Mouse (Mus musculus): ENCODE data around the gene Osgep.
"Not testable (repeated sequence)": the region's sequence is repeated elsewhere in the genome, so short reads cannot be mapped to it uniquely, and the experiment has no call there.

Osgep gene

GRCm38 (mm10) chr14:50891621-50892020 lies 33.1 kb downstream of the Osgep start:
- no peak for DNase-seq (ENCODE audit: low spot score in 2 of 2)

DNA sequence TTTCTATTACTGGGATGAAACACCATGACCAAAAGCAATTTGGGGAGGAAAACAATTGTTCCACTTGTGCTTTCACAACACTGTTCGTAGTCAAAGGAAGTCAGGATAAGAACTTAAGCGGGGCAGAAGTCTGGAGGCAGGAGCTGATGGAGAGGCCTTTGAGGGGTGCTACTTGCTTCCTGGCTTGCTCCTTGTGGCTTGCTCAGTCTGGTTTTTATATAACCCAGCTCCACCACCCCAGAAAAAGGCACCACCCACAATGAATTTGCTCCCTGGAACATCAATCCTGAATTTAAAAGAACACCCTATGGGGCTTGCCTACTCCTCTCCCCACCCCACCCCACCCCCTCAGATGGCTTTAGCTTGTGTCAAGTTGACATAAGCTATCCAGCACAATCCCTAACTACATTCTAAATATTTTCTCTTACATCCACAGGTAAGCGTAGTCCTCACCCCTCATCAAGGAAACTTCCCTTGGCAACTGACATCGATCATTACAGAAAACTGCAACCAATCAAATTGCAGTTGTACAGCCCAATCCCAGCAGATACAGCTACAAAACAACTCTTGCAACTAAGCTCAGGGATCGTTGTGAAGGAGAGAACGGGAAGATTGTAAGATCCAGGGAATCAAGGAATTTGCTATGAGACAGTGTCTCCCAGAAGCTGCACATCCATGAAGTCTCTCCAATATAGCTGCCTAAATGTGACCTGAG lies 48.3 kb downstream of the Osgep start:
- DNase-seq (ENCODE audit: low spot score in 2 of 2): no peak

GRCm38 (mm10) chr14:50875591-50876230 lies 49.0 kb downstream of the Osgep start:
- no peak for DNase-seq (ENCODE audit: low spot score in 2 of 2)

GRCm38 (mm10) chr14:50875175-50875574 lies 49.5 kb downstream of the Osgep start:
- no peak for DNase-seq (ENCODE audit: low spot score in 2 of 2)

- no peak for DNase-seq (ENCODE audit: low spot score in 2 of 2)
These were observed 53.4 kb downstream of the Osgep start for GRCm38 (mm10) chr14:50871284-50871683.

- no peak for DNase-seq (ENCODE audit: low spot score in 2 of 2)
These were observed 53.9 kb downstream of the Osgep start for GRCm38 (mm10) chr14:50870805-50871143.

GRCm38 (mm10) chr14:50869889-50870804 lies 54.5 kb downstream of the Osgep start, which contains the start of gene Tep1:
Tep1 (minus strand) TSS chr14:50870560.
- DNase-seq (ENCODE audit: low spot score in 2 of 2): peak; percentile 47 to 62

- DNase-seq (ENCODE audit: low spot score in 2 of 2): no peak
These were observed 56.0 kb downstream of the Osgep start for GRCm38 (mm10) chr14:50868656-50869055.

DNA sequence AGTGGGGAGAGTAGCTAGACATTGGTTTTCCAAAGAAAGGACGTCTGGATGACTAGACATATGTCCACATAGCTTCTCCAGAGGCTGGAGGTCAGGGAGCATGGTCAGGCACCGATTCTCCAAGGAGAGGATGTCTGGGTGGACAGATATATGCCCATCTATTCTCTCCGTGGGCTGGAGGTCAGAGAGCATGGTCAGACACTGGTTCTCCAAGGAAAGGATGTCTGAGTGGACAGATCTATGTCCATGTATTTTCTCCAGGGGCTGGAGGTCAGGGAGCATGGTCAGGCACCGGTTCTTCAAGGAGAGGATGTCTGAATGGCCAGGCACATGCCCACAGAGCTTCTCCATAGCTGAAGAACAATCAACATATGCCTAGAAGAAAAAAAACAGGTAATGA lies 56.5 kb downstream of the Osgep start:
- DNase-seq (ENCODE audit: low spot score in 2 of 2): no peak

GRCm38 (mm10) chr14:50866966-50867365 lies 57.7 kb downstream of the Osgep start:
- DNase-seq (ENCODE audit: low spot score in 2 of 2): no peak

GRCm38 (mm10) chr14:50865005-50865404 lies 59.7 kb downstream of the Osgep start:
- not testable (repeated sequence) for DNase-seq (ENCODE audit: low spot score in 2 of 2)

- DNase-seq (ENCODE audit: low spot score in 2 of 2): no peak
These were observed 62.1 kb downstream of the Osgep start for GRCm38 (mm10) chr14:50862641-50863040.
